Comparison of ENCODE assay signal across 15 mouse cellular contexts in the genomic region with DNA sequence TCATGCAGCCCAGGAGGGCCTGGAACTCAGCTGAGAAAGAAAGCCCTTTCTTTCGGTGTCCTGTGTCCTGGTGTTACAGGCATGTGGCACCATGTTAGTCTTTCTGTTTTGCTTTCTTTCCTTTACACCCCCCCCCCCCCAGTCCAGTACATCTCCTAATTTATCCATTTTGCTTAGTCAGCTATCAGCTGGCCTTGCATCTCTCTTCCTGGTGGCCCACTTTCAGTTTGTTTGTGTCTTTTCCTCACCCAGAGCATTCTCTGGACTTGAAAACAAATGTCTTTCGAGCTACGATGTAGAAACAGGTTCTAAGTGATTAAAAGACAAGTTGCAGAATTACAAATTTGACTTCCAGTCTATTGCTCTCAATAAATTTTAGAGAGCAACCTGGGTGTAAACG. TPM values are rescaled to one million over a fixed set of nuclear protein-coding genes. Genes with fewer than 3 reads are reported as not detected.
"Had no signal": no experiment of that assay in that cellular context is flagged by ENCODE, and none has a peak within 500 bp of the region (broad histone marks: within the 10 kb centered on the region; RNA-seq: fewer than 3 reads in every experiment).

No protein-coding gene starts in this region.

- ATAC-seq: intestine, postnatal 0 days; liver, postnatal 0 days; midbrain, embryonic 15.5 days had no signal

- H3K4me3 ChIP-seq: left cerebral cortex, adult 2 months; limb, embryonic 12.5 days; liver, embryonic 13.5 days; midbrain, embryonic 15.5 days; neural tube, embryonic 13.5 days had no signal

- H3K27me3 ChIP-seq: limb, embryonic 12.5 days; liver, embryonic 13.5 days; midbrain, embryonic 15.5 days; neural tube, embryonic 13.5 days; stomach, embryonic 15.5 days had no signal

- H3K9me3 ChIP-seq: limb, embryonic 12.5 days; liver, embryonic 13.5 days; midbrain, embryonic 15.5 days; neural tube, embryonic 13.5 days; stomach, embryonic 15.5 days had no signal

- H3K4me2 ChIP-seq: midbrain, embryonic 11.5 days; midbrain, embryonic 15.5 days had no signal

- DNase-seq: kidney, postnatal 25 days; liver, embryonic 13.5 days; liver, postnatal 0 days; right cerebral cortex, postnatal 14 days; thymus, adult 2 months; thymus, postnatal 25 days had no signal

- H3K36me3 ChIP-seq: liver, embryonic 13.5 days; midbrain, embryonic 15.5 days had no signal

- H3K9ac ChIP-seq: liver, embryonic 13.5 days; liver, postnatal 0 days; midbrain, embryonic 15.5 days; stomach, embryonic 15.5 days had no signal

- H3K27ac ChIP-seq: left cerebral cortex, adult 2 months; limb, embryonic 12.5 days; liver, embryonic 13.5 days; midbrain, embryonic 15.5 days; neural tube, embryonic 13.5 days; stomach, embryonic 15.5 days had no signal

RNA-seq across cellular contexts. Expression of a gene that starts 20.9 kb away (rescaled TPM):
- total RNA-seq: layer of hippocampus, postnatal 25 days; left cerebral cortex, postnatal 25 days had no signal
